25 mouse cellular contexts compared by ENCODE assay signal in genomic region chr13:34762136-34762535, GRCm38 (mm10). TPM values are rescaled to one million over a fixed set of nuclear protein-coding genes. Genes with fewer than 3 reads are reported as not detected.
A peak's percentile ranks its signal among the peaks of the same experiment; 100 is the strongest.
DNase-seq lines count a peak whose midpoint lies in the region; ATAC-seq and TF ChIP-seq lines count a peak whose summit lies in the region.
"Had no signal": no experiment of that assay in that cellular context is flagged by ENCODE, and none has a peak within 500 bp of the region (broad histone marks: within the 10 kb centered on the region; RNA-seq: fewer than 3 reads in every experiment).

No protein-coding gene starts in this region.

- H3K4me2 ChIP-seq in kidney, embryonic 14.5 days (replicated peaks; ENCODE audit: low read depth, low read length), result no peak overlapping the region
- H3K4me2 ChIP-seq in neural tube, embryonic 13.5 days, result no peak overlapping the region
- no peak overlapping the region for H3K4me2 ChIP-seq in neural tube, embryonic 15.5 days
- H3K4me2 ChIP-seq: liver, embryonic 11.5 days had no signal

- WGBS in kidney, embryonic 14.5 days, result 40% methylated on average over 5 of the region's 5 CpGs
- WGBS in kidney, adult 2 months, result 54% methylated on average over 5 of the region's 5 CpGs
- WGBS in neural tube, embryonic 13.5 days, result 50% methylated on average over 5 of the region's 5 CpGs
- 36% methylated on average over 5 of the region's 5 CpGs for WGBS in neural tube, embryonic 15.5 days

- no peak overlapping the region for H3K4me3 ChIP-seq in kidney, embryonic 14.5 days (ENCODE audit: low read length)
- H3K4me3 ChIP-seq in kidney, adult 2 months (ENCODE audit: insufficient read depth, low read depth, low read length), result no peak overlapping the region
- H3K4me3 ChIP-seq in neural tube, embryonic 13.5 days, result no peak overlapping the region
- H3K4me3 ChIP-seq in neural tube, embryonic 15.5 days (replicated peaks), result no peak overlapping the region
- H3K4me3 ChIP-seq: layer of hippocampus, adult 2 months had no signal

- no peak overlapping the region for H3K9ac ChIP-seq in kidney, embryonic 14.5 days (ENCODE audit: low read depth, low read length)
- no peak overlapping the region for H3K9ac ChIP-seq in neural tube, embryonic 13.5 days
- H3K9ac ChIP-seq in neural tube, embryonic 15.5 days (replicated peaks), result no peak overlapping the region

- DNase-seq in kidney, adult 2 months, result no peak
- DNase-seq in neural tube, embryonic 10.5 days (ENCODE audit: extremely low spot score, low spot score), result no peak
- DNase-seq in brain, adult 2 months (ENCODE audit: low read depth, low spot score), result peak; percentile 41
- DNase-seq in left cerebral cortex, postnatal 10 days (ENCODE audit: extremely low spot score in 1 of 2, low spot score in 2 of 2), result no peak
- DNase-seq: cerebellum, adult 2 months; kidney, adult 11 months; layer of hippocampus, postnatal 36 days; lung, adult 18-20 months; lung, postnatal 36 days; spleen, adult 18-20 months; thymus, postnatal 25 days had no signal

- TF ChIP-seq POLR2A in kidney, adult 2 months (IDR thresholded peaks at IDR 0.05; ENCODE audit: low read depth, low read length), result no peak

- peak; percentile 73; the same call in 1 of the 2 replicates for ATAC-seq in kidney, embryonic 14.5 days (ENCODE audit: low FRiP score, low TSS enrichment)
- peak; percentile 47; the same call in 1 of the 2 replicates for ATAC-seq in neural tube, embryonic 13.5 days (ENCODE audit: low read depth)
- peak; percentile 52; the same call in 1 of the 2 replicates for ATAC-seq in neural tube, embryonic 15.5 days (ENCODE audit: low FRiP score)

- no peaks in the 10 kb centered on the region for H3K9me3 ChIP-seq in kidney, embryonic 14.5 days (ENCODE audit: control insufficient read depth, low read length)
- H3K9me3 ChIP-seq in neural tube, embryonic 13.5 days, result no peaks in the 10 kb centered on the region
- no peaks in the 10 kb centered on the region for H3K9me3 ChIP-seq in neural tube, embryonic 15.5 days (replicated peaks)

- no peak for TF ChIP-seq CTCF in kidney, adult 2 months (conservative IDR thresholded peaks at IDR 0.05; ENCODE audit: insufficient read depth, insufficient read length, low read depth, low read length)

- H3K27ac ChIP-seq in kidney, embryonic 14.5 days (ENCODE audit: low read depth, low read length), result no peak overlapping the region
- H3K27ac ChIP-seq in kidney, adult 2 months (ENCODE audit: insufficient read depth, low read depth, low read length), result no peak overlapping the region
- no peak overlapping the region for H3K27ac ChIP-seq in neural tube, embryonic 13.5 days (replicated peaks)
- peak overlapping the region; percentile 61; the same call in 1 of the 2 replicates for H3K27ac ChIP-seq in neural tube, embryonic 15.5 days (replicated peaks)
- H3K27ac ChIP-seq: layer of hippocampus, adult 2 months had no signal

- H3K4me1 ChIP-seq in kidney, embryonic 14.5 days (ENCODE audit: control insufficient read depth, insufficient read depth, low read length), result peaks cover 8% of the 10 kb centered on the region
- H3K4me1 ChIP-seq in kidney, adult 2 months (ENCODE audit: control insufficient read depth, insufficient read depth, low read length), result no peaks in the 10 kb centered on the region
- peaks cover 21% of the 10 kb centered on the region for H3K4me1 ChIP-seq in neural tube, embryonic 13.5 days (replicated peaks)
- peaks cover 12% of the 10 kb centered on the region for H3K4me1 ChIP-seq in neural tube, embryonic 15.5 days

- H3K27me3 ChIP-seq in kidney, embryonic 14.5 days (ENCODE audit: control insufficient read depth, insufficient read depth, low read length), result no peaks in the 10 kb centered on the region
- H3K27me3 ChIP-seq in kidney, adult 2 months (replicated peaks; ENCODE audit: control insufficient read depth, insufficient read depth, low read length), result no peaks in the 10 kb centered on the region
- H3K27me3 ChIP-seq in neural tube, embryonic 13.5 days, result no peaks in the 10 kb centered on the region
- no peaks in the 10 kb centered on the region for H3K27me3 ChIP-seq in neural tube, embryonic 15.5 days (replicated peaks)

- intact Hi-C loops in left cerebral cortex, postnatal 10 days (cut with DNase I), result no loop called here

- no peaks in the 10 kb centered on the region for H3K36me3 ChIP-seq in kidney, embryonic 14.5 days (ENCODE audit: control insufficient read depth, insufficient read depth, low read length)
- H3K36me3 ChIP-seq in kidney, adult 2 months (ENCODE audit: control insufficient read depth, insufficient read depth, low read length), result no peaks in the 10 kb centered on the region
- no peaks in the 10 kb centered on the region for H3K36me3 ChIP-seq in neural tube, embryonic 13.5 days
- H3K36me3 ChIP-seq in neural tube, embryonic 15.5 days, result no peaks in the 10 kb centered on the region
- H3K36me3 ChIP-seq: G1E had no signal

RNA-seq across cellular contexts. Expression of gene Fam50b, which starts 27.5 kb away (rescaled TPM):
- polyA plus RNA-seq in kidney, embryonic 14.5 days (2014; fragmentation: Nextera tagmentation; extraction: Ambion mirVana), result not detected in 2 replicates
- 0.09 TPM in 1 of 2 replicates, not detected in the other for polyA plus RNA-seq in kidney, adult 2 months (2012; rRNA removed)
- polyA plus RNA-seq in neural tube, embryonic 13.5 days (2015; fragmentation: Nextera tagmentation; extraction: Ambion mirVana), result not detected in 2 replicates
- polyA plus RNA-seq in neural tube, embryonic 15.5 days (2015; fragmentation: Nextera tagmentation; extraction: Ambion mirVana), result not detected in 2 replicates
- total RNA-seq in left cerebral cortex, postnatal 10 days (2021), result not detected
- total RNA-seq: adrenal gland, postnatal 4 days; G1E; gastrocnemius, adult 8-10 months; heart, postnatal 10 days; layer of hippocampus, adult 2 months; layer of hippocampus, postnatal 36 days; left cerebral cortex, postnatal 25 days had no signal
- polyA plus RNA-seq: cerebellum, adult 2 months; forebrain, embryonic 11.5 days; frontal cortex, adult 2 months; G1E; hindbrain, embryonic 11.5 days; liver, embryonic 11.5 days; midbrain, postnatal 0 days had no signal
